Mouse (Mus musculus) T-helper 1 cell (primary cell): ENCODE data around the gene Myh14.
"Not testable (repeated sequence)": the region's sequence is repeated elsewhere in the genome, so short reads cannot be mapped to it uniquely, and the experiment has no call there.

Source experiments
- in situ Hi-C: fragments of 300-600 bp; cut with MboI, MseI; formaldehyde crosslinking; loops from one replicate; pipeline ENCODE4 v1.15.1; 2025; ENCODE audit warnings: high pct_unique_total_duplicates

Gene Myh14

DNA sequence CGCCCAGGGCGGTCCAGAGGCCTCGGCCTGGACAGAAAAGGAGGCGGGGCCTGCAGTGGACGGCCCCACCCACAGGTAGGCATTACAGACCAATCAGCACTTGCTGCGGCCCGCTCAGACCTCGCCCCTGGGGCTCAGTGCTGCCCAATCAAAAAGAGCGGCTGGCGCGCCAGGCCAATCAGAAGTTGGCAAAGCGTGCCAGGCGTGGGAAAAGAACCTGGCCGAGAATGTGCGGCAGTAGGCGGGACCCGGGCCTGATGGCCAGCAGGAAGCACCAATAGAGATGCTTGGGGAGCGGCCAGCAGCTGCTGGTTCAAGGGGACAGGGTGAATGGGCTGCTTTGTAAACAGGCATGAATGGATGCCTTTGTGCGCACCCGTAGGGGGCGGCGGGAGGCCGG, at the start of gene Myh14:
TSS of gene Myh14 (minus strand) at position 41 of the 400 bp plus-strand sequence.
- in situ Hi-C loops: no loop called here

DNA sequence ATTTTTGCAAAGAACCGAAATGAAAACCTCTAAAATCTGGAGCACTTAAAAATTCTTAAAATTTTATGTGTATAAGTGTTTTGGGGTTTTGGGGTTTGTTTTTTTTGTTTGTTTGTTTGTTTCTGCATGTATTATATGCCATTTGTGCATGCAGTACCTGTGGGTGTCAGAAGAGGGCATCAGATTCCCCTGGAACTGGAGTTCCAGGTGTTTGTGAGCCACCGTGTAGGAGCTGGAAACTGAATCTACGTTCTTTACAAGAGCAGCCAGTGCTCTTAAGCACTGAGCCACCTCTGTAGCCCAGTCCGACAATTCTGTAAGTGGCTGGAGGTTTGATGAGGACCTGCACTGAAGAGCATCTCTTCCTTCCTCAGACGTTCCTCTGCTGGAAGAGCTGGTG, 39.2 kb upstream of the Myh14 start:
- in situ Hi-C loops: no loop called here

DNA sequence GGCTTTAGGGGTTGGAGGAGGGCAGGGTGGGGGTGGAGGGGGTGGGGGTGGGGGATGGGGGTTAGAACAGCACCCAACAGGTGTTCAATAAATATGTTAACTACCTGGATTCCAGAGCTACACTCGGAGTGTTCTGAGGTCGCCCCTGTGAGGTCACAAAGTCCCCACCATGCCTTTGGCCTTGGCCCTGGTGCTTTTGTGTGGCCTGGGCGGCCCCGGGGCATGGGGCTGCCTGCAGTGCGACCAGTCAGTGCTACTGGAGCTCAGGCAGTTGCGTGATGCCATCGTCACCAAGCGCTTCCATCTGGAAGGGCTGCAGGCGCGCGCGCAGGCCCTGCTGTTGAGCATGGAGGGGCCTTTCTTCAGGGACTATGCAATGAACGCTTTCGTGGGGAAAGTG, 37.9 kb upstream of the Myh14 start, which contains the start of gene Izumo2:
TSS of gene Izumo2 (plus strand) at position 169 of the 400 bp plus-strand sequence.
- in situ Hi-C loops: no loop called here

DNA sequence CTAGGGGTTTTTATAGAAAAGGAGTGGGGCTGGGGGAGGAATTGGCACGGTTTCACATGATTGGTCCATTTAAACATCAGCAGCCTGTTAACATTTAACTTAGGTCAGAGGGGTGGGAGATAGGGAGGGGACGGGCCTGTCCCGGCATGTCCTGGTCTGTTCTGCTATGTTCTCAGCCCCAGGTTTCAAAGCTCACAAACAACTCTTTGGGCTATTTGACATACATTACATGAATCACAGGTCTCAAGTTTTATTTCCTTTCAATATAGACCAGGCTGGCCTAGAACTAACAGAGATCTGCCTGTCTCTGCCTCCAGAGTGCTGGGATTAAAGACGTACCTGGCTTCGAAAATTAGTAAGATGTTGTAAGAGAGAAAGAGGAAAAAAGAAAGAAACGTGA, 37.5 kb upstream of the Myh14 start:
- in situ Hi-C loops: not testable (repeated sequence)

DNA sequence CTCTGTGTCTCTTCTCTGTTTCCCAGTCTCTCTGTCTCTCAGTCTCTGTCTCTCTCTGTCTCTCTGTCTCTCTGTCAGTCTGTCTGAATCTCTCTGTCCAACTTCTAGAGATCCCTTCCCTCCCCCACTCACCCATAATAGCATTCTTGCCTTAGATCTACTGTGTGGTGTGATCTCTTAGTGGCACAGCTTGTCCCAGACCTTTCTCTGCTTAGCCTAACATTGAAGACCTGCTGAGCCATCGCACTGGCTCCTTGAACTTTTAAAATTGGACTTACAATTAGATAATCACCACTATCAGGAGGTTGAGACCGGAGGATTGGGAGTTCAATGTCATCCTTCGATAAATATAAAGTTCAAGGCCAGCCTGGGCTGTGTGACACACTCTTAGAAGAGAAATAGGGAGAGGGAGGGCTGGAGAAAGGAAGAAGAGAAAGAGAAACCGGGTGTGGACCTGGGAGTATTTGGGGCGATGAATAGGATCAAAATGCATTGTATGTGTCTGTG, 36.6 kb upstream of the Myh14 start:
- in situ Hi-C loops: no loop called here

DNA sequence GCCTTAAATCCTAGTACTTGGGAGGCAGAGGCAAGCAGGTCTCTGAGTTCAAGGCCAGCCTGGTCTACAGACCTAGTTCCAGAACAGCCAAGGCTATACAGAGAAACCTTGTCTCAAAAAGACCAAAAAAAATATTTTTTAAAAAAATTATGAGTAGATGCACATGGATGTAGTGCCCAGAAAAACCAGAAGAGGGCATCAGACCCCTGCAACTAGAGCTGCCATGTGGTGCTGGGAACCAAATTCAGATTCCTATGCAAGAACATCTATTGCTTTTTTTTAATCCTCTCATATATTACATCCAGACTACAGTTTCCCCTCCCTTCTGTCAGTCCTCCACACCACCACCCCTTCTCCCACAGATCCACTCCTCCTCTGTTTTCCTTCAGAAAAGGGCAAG, 35.7 kb upstream of the Myh14 start:
- in situ Hi-C loops: no loop called here

DNA sequence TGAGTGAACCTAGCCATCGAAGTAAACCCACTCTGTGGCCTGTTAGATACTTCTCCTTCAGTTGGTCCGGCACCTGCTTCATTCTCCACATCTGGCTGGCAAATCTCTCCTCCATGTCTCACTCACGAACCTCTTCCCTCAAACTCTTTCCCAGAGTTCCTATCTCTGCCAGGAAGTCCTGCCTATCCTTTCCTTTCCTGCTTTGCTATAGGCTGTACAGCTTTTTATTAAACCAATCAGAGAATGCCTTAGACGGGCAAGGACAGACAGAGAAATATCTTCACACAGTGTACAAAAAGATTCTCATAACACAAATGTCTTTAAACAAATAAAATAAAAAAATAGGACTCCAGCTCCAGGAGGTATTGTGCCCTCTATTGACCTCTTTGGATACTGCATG, 34.4 kb upstream of the Myh14 start:
- in situ Hi-C loops: no loop called here

DNA sequence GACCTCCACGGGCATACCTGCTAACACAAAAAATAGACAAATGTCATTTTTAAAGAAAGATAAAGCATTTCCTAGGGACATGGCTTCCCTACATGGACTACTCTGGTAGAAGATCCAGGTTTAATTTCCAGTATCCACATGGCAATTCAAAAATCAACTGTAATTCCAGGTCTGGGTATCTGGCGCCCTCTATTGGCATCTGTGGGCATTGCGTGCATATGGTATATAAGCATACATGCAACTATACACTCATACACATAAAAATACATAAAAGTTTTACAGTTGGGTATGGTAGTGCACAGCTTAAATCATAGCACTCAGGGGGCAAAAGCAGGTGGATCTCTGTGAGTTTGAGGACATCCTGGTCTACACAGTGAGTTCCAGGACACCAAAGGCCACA, 33.7 kb upstream of the Myh14 start:
- in situ Hi-C loops: no loop called here

DNA sequence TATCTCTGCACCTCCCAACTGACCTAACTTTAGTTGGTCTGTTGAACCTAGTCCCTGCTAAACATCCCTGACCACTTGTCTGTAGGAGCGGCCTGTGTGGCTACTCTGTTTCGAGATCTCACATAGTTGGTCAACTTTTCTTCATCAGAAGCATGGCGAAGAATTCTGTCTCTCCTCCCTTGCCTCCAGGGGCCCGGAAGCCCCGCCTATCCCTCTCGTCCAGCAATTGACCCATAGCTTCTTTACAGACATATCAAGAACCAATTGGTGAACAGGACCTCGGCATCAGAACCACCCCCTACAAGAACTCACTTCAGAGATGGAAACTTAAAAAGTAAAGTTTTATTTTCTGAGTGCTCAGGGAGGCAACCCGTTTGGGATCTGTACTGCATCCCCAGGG, 32.3 kb upstream of the Myh14 start:
- in situ Hi-C loops: no loop called here

DNA sequence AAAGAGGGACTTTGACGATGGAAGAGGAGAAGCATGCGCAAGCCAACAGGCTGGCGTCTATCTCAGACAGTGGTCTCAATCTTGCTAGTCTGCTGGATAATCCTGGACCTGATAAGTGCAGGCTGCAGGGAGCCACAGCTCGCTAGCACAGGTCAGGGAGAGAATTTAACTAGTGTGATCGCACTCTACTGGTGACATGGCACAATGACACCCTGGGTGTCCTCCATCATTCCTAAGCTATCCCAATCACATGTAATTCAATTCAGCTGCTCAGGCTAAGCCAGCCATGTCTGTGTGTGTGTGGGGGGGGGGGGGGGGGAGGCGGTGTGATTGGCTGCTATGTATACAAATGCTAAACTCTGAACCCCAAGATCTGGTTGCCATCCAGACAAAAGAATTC, 31.3 kb upstream of the Myh14 start:
- in situ Hi-C loops: no loop called here

DNA sequence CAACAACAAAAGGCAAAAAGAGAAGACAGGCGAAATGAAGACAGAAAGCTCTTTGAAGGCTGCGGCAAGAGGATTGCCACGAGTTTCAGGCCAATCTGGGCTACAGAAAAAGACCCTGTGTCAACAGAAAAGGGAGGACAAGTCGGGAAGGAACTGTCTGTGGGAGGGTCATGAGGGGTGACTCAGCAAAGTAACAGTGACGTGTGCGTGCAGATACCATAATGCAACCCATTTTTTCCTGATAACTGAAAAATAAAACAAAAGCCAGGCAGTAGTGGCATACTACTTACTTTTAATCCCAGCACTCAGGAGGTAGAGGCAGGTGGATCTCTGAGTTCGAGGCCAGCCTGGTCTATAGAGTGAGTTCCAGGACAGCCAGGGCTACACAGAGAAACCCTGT, 27.3 kb upstream of the Myh14 start:
- in situ Hi-C loops: no loop called here

DNA sequence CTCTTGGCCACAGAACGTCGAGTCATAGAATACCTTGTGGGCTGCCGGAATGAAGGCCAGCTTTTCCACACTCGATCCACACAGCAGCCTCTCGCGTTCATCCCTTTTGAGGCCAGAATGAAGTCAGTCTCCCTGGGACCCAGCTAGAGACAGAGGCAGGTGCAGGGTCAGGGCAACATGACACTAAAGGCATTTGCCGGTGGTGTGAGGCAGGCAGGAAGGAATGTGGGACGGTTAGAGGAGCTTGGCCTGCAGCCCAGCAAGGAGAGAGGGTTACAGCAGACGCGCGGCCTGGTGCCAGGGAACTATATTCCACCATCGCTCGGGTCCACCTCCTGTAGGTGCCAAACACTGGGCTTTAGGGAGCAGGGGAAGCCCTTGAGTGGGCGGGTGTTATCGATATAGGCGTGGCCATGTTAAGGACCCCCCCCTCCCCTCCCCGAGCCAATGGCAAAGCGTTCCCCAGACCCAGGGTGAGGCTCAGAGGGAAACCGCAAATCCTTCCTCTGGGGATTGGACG, 26.6 kb upstream of the Myh14 start:
- in situ Hi-C loops: no loop called here

DNA sequence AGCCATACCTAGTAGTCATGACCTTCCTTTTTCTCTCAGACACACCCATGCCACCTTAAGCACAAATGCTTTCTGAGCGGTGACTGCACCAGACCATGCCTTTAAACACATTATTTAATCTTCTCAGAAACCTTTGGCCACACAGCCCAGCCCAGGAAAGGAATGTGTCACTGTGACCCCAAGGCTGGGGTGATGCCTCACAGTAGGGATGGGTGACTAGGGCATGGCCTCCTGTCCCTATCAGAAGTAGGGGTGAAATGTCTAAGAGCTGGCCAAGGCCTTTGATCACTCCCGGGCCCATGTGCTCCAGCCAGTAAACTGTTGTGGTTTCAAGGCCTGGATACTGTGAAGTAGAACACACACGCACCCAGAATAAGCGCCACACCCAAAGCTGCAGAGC, 24.6 kb upstream of the Myh14 start:
- in situ Hi-C loops: no loop called here

DNA sequence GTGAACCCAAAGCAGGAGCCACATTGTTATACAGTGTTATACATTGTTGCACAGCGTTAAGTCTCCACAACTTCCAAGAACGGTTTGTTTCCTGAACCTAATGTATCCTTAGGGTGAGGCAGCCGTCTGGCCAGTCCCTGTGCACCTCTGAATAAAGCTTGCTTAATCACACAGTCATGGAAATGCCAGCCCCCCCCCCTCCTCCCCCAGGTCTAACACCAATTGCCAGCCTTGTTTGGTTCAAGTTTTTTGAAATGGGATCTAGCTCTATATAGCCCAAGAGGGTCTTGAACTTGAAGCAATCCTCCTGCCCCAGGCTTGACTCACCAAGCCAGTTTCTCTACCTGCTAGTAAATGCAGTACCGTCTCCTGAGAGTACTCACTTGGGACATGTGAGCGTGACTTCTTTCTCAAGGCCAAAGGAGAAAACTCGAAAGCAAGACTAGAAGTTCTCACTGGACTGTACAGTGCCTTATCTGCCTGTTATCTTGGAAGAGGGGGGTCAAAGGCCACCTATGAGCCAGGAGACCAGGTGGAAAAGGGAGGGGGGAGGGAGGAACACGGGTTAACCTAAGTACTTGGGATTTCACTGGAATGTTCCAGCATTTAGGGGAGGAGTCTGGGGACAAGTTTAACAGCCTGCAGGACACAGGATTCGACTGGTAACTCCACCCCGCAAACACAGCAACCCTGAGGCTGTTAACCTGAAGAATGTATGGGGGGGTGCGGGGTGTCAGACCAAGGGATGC, 23.0 kb upstream of the Myh14 start:
- in situ Hi-C loops: no loop called here

DNA sequence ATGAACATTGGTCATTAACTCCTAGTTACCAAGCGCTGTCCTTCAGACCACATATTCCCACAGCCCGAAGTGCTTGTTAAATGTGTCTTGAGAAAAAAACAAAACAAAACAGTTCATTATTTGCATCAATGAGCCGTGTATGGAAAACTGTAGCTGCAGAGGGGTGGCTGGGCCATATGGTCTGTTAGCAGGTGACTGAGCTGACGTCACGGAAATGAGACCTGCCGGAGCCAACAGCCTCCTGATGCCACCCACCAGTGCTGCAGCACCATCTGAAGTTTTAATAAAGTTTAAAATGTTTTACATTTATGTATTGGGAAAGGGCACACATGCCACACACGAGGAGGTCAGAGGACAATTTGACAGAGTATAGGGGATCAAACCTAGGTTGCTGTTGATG, 18.7 kb upstream of the Myh14 start:
- in situ Hi-C loops: no loop called here

DNA sequence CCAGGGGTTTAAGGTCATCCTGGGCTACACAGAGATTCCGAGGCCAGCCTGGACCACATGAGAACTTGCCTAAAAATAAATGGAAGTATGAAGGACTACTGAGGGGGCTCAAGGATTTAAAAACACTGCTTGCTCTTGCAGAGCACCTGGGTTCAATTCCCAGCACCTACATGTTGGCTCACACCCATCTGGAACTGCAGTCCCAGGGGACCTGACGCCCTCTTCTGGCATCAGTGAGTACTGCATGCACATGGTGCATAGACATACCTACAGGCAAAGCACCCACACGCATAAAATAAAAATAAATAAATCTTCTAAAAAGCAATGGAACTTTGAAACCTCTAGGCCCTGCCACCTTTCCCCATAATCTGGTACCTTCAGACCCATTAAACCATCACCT, 18.2 kb upstream of the Myh14 start:
- in situ Hi-C loops: no loop called here

DNA sequence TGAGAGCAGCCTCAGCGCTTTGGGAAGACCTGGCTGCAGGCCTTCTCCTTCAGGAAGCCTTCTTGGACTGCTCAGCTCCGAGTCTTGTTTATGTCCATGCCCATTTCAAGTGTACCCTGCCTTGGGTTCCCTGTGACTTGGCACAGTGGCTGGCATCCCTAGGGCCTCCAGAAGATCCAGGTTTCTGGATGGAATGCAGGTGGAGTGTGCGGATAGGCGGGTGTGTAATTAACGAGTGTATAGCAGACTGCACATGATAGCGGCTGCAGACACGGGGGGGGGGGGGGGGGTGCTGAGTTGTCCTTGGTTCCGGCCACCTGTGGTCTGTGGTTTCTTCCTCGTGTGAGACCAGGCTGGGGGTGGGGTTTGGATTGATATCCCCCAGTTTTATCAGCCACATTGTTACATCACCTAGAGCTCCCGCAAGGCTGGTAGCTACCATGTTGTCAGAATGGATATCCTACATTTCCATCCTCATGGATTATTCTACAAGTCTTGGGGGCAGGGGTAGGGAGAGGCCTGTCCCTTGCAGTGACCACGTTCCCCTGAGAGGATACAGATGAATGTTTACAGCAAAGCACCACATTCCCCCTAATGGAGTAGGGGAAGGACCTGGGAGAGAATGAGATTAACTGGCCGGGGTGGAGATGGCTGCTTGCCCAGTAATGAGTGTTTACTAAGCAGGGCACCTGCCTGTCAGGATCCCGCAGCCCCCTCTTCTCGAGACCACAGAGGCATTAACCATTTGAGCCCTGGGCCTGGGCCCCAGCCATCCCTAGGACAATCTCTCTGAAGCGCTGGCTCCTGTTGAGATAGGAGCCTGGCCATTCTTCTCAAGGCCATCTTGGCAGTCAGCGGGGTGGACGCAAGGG, 15.1 kb upstream of the Myh14 start:
- in situ Hi-C loops: no loop called here

DNA sequence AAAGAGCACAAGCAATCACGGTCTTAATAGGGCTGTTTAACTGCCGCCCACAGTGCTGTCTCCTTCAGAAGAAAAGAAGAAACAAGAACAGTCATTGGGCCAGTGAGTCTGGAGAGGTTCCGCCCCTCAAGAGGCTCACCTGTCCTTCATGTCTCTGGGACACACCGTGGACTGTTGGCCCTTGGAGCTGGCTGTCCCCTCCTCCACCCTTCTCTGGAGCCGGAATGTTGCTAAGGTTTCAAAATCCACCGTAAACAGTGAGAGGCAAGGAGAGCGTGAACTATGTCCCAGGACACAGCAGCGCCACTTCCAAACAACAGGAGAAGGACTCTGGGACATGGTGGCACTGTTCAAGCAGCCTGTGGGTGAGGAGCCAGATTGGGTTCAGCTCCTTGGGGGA, 13.0 kb upstream of the Myh14 start:
- in situ Hi-C loops: no loop called here

DNA sequence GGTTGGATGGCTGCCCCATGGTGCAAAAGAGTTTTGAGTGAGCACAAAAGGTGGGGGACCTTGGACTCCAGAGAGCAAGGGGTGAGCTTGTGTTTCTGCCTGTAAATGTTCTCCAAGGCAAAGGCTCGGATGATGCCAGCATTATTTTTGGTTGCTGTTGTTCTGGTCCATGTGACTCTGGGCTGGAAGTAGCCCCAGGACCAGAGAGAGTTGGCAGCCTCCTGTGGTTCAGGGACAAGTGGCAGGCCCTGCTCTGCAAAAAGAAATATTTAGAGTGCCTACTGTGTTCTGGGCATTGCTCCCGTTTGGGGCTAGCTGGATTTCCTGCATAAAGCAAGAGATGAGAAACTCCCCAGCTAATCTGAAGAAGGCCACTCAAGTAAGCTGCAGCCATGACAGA, 6.0 kb upstream of the Myh14 start:
- in situ Hi-C loops: no loop called here

DNA sequence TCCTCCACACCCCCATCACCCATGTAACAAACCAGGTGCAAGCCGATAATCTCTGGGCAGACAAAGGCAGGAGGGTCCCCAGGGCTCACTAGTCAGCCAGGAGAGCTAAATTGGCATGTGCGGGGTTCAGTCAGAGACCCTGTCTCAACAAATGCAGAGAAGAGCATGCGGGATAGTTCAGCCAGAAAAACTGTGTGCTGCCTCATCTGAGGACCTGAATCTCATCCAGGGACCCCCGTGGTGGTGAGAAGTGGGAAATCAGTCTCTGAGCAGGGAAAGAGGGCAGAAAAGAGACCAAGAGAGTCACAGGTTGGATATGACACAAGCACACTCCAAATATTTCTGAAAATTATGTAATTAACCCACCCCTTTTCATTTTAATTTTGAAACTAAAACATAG, 5.5 kb upstream of the Myh14 start:
- in situ Hi-C loops: no loop called here

DNA sequence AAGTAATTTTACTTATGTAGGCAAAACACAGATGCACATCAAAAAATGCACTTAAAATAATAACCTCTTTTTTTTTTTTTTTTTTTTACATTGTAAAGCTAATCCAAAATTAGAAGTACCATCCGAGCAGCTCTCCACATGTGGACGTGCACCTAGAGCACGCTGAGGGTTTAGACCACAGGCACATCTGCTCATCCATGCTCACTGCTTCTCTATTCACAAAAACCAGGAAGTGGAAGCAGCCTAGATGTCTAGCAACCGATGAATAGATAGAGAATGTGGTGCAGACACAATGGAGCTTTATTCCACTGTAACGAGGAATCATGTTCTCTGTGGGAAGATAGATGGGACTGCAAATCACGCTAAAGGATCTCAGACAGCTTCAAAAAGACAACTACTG, 4.5 kb upstream of the Myh14 start:
- in situ Hi-C loops: no loop called here

DNA sequence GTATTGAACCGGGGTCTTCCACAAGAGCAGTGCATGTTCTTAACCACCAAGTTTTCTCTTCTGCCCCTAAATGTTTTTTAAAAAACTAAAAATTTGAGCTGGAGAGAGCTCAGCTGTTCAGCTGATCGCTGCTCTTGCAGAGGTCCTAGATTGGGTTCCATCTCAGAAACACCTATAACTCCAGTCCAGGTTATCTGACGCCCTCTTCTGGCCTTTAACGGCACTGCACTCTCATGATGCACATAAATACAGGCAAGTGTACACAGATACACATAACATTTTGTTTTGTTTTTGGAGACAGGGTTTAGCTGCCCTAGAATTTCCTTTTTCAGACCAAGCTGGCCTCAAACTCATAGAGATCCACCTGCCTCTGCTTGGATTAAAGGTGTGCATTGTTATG, 3.9 kb upstream of the Myh14 start:
- in situ Hi-C loops: no loop called here

DNA sequence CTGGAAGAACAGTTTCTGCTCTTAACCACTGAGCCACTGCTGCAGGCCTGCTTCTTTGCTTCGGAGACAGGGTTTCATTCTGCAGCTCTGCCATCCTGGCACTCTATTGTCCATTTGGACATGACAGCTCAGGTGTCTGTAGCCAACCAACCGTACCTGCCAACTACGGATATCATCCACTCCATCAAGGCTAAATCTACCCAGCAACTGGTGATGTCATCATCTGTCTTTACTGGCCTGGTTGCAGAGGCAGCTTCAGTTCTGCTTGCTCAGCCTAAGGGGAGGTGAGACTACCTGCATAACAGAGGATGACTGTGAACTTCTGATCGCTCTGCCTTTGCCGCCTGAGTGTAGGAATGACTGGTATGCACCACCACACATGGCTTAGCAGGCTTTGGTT, 1.6 kb upstream of the Myh14 start:
- in situ Hi-C loops: no loop called here
